Mouse (Mus musculus): ENCODE data around the gene Dot1l. TPM values are rescaled to one million over a fixed set of nuclear protein-coding genes. Genes with fewer than 3 reads are reported as not detected.

Gene Dot1l
- polyA plus RNA-seq, 1 experiment from 2014 or later, result 17.3 TPM

MicroRNAs encoded within 50 kb of the gene (microRNA counts, 519-probe panel; counts per million panel counts)
- microRNA mmu-miR-1982, result 104 counts per million, percentile 35 among the panel's probes with 10 or more counts

Small RNA genes within 50 kb of the gene (microRNA-seq; reads per million reads assigned to microRNA genes)
- 1.1 reads per million for gene Mir1982

Other genes starting within 250 kb of the Dot1l start
- gene Atp8b3, start 216.1 kb upstream of the Dot1l start, polyA plus RNA-seq (2015; fragmentation: Nextera tagmentation; extraction: Ambion mirVana), result 0.32 and 0.34 TPM in 2 replicates
- 27.2 and 29.8 TPM in 2 replicates for gene Rexo1, start 193.6 kb upstream of the Dot1l start, polyA plus RNA-seq (2015; fragmentation: Nextera tagmentation; extraction: Ambion mirVana)
- gene Klf16, start 177.9 kb upstream of the Dot1l start, polyA plus RNA-seq (2015; fragmentation: Nextera tagmentation; extraction: Ambion mirVana), result 10.4 and 11.6 TPM in 2 replicates
- 86.5 and 89.2 TPM in 2 replicates for gene Abhd17a, start 164.9 kb upstream of the Dot1l start, polyA plus RNA-seq (2015; fragmentation: Nextera tagmentation; extraction: Ambion mirVana)
- 113 and 117 TPM in 2 replicates for gene Scamp4, start 152.3 kb upstream of the Dot1l start, polyA plus RNA-seq (2015; fragmentation: Nextera tagmentation; extraction: Ambion mirVana)
- gene Adat3, start 152.3 kb upstream of the Dot1l start, polyA plus RNA-seq (2015; fragmentation: Nextera tagmentation; extraction: Ambion mirVana), result 8.7 and 10.4 TPM in 2 replicates
- 4.2 and 4.8 TPM in 2 replicates for gene Gm49322, start 149.2 kb upstream of the Dot1l start, polyA plus RNA-seq (2015; fragmentation: Nextera tagmentation; extraction: Ambion mirVana)
- 30.8 and 93.6 TPM in 2 replicates for gene Csnk1g2, start 132.4 kb upstream of the Dot1l start, polyA plus RNA-seq (2015; fragmentation: Nextera tagmentation; extraction: Ambion mirVana)
- gene Btbd2, start 98.1 kb upstream of the Dot1l start, polyA plus RNA-seq (2015; fragmentation: Nextera tagmentation; extraction: Ambion mirVana), result 21.0 and 74.8 TPM in 2 replicates
- gene Mknk2, start 77.1 kb upstream of the Dot1l start, polyA plus RNA-seq (2015; fragmentation: Nextera tagmentation; extraction: Ambion mirVana), result 71.1 and 108 TPM in 2 replicates
- 43.1 and 43.2 TPM in 2 replicates for gene Mob3a, start 53.2 kb upstream of the Dot1l start, polyA plus RNA-seq (2015; fragmentation: Nextera tagmentation; extraction: Ambion mirVana)
- 23.3 and 23.8 TPM in 2 replicates for gene Izumo4, start 53.0 kb upstream of the Dot1l start, polyA plus RNA-seq (2015; fragmentation: Nextera tagmentation; extraction: Ambion mirVana)
- gene Ap3d1, start 12.9 kb upstream of the Dot1l start, polyA plus RNA-seq (2015; fragmentation: Nextera tagmentation; extraction: Ambion mirVana), result 67.7 and 68.8 TPM in 2 replicates
- 71.2 and 87.3 TPM in 2 replicates for gene Sf3a2, start 43.0 kb downstream of the Dot1l start, polyA plus RNA-seq (2015; fragmentation: Nextera tagmentation; extraction: Ambion mirVana)
- 123 and 129 TPM in 2 replicates for gene Plekhj1, start 43.4 kb downstream of the Dot1l start, polyA plus RNA-seq (2015; fragmentation: Nextera tagmentation; extraction: Ambion mirVana)
- 0.70 TPM in 1 of 2 replicates, not detected in the other for gene Amh, start 50.0 kb downstream of the Dot1l start, polyA plus RNA-seq (2015; fragmentation: Nextera tagmentation; extraction: Ambion mirVana)
- 4.5 and 4.6 TPM in 2 replicates for gene Jsrp1, start 58.3 kb downstream of the Dot1l start, polyA plus RNA-seq (2015; fragmentation: Nextera tagmentation; extraction: Ambion mirVana)
- 1,744 and 2,086 TPM in 2 replicates for gene Oaz1, start 71.5 kb downstream of the Dot1l start, polyA plus RNA-seq (2015; fragmentation: Nextera tagmentation; extraction: Ambion mirVana)
- 0.66 and 0.71 TPM in 2 replicates for gene Lingo3, start 88.8 kb downstream of the Dot1l start, polyA plus RNA-seq (2015; fragmentation: Nextera tagmentation; extraction: Ambion mirVana)
- gene Lsm7, start 100.0 kb downstream of the Dot1l start, polyA plus RNA-seq (2015; fragmentation: Nextera tagmentation; extraction: Ambion mirVana), result 248 and 262 TPM in 2 replicates
- gene Sppl2b, start 100.1 kb downstream of the Dot1l start, polyA plus RNA-seq (2015; fragmentation: Nextera tagmentation; extraction: Ambion mirVana), result 52.6 and 54.0 TPM in 2 replicates
- 0.08 TPM in 1 of 2 replicates, not detected in the other for gene Tmprss9, start 116.6 kb downstream of the Dot1l start, polyA plus RNA-seq (2015; fragmentation: Nextera tagmentation; extraction: Ambion mirVana)
- gene Timm13, start 145.8 kb downstream of the Dot1l start, polyA plus RNA-seq (2015; fragmentation: Nextera tagmentation; extraction: Ambion mirVana), result 361 and 376 TPM in 2 replicates
- gene Lmnb2, start 163.0 kb downstream of the Dot1l start, polyA plus RNA-seq (2015; fragmentation: Nextera tagmentation; extraction: Ambion mirVana), result 61.8 and 62.4 TPM in 2 replicates
- gene Gadd45b, start 174.9 kb downstream of the Dot1l start, polyA plus RNA-seq (2015; fragmentation: Nextera tagmentation; extraction: Ambion mirVana), result 22.3 and 24.1 TPM in 2 replicates

Data from kidney, embryonic 16.5 days (tissue).